Mouse (Mus musculus) natural killer cell, adult 2 months (primary cell): ENCODE results near the gene Aff3.

ENCODE experiments used
- DNase-seq, 2 experiments: peaks; one replicate each; pipeline ENCODE4 v3.0.0; 2022; ENCODE audit warnings: low spot score in 2 of 2

The Aff3 gene

DNA sequence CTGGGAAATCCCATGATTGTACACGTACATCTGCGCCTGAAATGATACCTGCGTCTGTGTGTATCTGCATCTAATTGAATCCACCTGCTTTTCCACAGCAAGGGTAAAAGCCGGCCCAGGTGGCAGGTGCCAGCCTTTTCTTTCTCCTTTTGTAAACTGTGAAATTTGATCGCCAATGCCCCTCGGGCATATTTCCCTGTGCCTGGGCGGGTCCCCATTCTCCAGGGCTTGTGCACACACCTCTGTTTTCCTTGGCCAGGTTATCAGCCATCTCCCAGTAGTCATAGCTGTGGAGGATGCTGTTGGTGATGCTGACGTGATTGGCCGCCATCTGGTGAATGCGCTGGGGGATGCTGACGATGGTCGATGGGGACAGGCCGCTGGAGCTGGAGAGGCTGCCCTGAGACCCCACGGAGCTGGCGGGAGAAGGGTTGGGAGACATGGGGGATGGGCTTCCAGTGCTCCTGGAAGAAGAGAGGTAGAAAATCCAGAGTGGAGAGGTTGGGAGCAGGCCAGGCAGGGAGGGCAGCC is 483.7 kb downstream of the Aff3 start:
- no peak for DNase-seq

DNA sequence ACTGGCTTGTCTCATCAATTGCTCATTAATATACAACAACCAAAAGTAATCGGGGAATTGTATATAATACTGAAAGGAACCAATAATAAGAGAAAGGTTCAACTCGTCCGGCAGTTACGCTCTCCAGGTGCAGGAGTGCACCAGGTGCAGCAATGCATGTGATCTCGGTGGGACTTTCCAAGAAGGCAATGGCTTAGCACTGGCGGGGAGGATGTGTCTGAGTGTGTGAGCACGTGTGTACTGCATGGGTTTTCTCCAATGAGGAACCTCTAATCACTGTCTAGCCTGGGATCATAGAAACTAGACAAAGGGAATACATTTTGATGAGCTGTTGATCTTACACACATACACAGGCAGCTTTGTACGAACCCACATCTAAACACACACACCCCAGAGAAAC is 485.8 kb downstream of the Aff3 start:
- DNase-seq: no peak

DNA sequence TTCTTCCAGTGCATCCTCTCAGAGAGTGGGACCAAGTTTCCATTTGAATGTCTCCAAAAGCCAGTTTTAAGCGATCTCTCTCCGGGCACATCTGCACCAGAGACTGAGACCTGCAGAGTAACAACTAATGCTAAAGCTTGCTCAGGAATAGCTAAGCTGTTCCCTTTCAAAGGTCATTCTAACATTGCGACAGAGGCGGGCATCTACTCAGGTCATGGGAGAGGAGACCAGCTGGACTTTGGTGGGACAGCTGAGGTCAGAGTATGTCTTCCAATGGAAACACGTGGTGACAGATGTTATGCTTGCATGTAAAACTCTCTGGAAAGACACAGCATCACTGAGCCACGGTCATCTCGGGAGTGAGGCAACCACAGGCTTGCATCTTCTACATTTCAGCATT is 488.7 kb downstream of the Aff3 start:
- DNase-seq: no peak

DNA sequence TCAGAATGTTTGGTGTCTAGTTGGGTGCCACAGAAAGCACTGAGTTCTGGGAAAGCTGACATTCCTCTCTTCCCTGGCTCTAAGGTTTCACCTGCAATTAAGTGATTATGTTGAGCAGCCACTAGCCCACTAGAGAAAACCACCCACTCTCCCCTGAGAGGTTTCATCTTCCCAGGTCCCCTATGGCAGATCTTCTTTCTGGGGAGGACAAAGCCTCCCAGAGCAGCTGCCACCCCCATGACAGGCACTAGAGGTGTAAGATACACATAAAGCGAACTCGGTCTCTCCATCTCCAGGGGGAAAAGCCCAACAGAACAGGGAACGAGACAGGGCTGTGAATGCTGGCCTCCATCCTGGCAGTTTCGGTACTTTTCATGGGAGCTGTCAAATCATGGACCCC is 492.9 kb downstream of the Aff3 start:
- DNase-seq: no peak

DNA sequence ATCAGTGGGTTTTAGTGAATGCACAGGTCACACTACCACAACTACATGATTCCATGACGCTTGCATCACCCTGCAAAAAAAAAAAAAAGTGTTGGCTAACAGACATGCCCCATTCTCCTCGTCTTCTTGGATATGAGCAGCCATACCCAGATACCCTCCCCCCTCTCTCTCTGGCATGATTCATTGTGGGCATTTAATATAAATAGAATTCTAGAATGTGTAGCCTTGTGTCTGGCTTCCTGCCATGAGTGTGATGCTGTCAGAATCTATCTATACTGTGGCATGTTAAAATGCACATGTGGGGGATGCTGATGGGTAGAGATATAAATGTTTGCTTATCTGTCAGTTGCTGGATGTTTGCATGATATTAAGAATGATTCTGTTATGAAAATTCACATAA is 499.1 kb downstream of the Aff3 start:
- DNase-seq: no peak

DNA sequence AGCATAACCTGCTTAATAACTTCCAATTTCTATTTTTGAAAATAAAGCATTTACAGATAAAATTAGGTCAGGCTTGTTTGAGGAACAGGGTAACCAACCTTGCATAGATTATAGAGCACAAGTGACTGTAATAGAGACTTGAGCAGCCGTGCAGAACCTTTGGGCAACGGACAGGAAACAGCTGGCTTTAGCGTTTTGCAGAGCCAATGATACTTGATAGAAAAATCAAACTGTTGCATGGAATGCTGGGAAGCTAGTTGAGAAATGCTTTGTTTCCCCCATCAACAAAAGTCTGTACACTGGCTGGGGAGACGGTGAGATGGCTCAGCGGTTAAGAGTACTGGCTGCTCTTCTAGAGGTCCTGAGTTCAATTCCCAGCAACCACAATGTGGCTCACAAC is 514.7 kb downstream of the Aff3 start:
- no peak for DNase-seq

DNA sequence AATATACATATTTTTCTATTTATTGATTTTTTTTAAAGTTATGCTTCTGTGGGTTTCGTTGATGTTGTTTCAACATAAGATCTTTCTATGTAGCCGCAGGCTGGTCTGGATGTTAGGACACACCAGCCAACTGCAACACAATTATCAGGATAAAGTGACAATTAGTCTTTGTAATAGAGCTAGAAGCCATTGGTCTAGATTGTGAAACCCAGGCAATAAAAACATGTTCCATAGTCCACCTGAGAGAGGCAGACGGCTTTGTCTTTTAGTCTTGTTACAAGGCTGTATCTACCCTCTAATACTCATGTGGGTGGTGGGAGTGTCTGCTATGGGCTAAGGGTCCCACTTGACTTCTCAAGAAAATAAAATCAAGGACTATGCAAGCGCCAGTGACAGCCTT is 518.7 kb downstream of the Aff3 start:
- no peak for DNase-seq

DNA sequence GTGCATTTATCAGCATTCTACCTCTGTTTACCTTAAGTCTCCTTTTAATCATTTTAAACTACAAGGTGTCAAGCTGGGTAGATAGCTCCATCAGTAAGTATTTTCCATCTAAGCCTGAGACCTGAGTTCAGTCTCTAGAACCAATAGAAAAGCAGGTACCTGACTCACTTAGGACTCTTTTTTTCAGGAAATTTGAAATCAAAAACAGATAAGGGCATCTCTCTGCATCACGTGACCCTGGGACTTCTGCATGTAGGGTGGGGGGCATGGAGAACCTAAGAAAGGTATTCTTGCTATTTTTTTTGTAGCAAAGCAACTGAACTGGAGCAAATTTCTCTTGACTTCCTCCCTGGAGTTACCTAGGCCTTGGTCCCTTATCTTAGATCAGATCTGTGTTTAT is 523.4 kb downstream of the Aff3 start:
- no peak for DNase-seq

DNA sequence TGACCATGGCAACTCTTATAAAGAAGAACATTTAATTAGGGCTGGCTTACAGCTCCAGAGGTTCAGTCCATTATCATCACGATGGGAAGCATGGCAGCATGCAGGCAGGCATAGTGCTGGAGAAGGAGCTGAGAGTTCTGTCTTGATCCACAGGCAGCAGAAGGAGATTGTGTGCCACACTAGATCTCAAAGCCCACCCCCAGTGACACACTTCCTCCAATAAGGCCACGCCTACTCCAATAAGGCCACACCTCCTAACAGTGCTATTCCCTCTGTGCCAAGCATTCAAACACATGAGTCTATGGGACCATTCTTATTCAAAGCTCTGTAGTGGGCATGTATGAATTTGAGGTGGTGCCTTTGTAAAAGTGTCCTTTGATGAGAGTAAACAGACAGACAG is 523.8 kb downstream of the Aff3 start:
- DNase-seq: no peak

DNA sequence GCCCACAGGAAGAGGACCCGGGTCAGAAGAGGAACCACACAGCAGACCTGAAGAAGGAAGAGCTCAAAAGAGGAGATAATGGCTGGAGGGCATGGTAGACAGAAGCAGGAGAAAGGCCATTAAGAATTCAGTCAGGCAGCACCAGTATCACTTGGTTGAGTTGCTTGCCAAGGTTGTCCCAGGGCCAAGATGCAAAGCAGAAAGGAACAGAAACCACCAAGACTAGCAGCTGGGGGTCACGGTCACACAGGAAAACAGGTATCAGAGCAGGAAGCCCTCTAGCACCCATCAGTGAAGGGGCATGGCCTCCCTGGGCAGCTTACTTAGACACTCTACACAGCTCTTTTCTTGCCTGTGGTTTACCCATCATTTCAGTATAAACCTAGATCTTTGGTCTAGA is 525.4 kb downstream of the Aff3 start:
- DNase-seq: peak in 1 of 2 experiments; percentile 32

DNA sequence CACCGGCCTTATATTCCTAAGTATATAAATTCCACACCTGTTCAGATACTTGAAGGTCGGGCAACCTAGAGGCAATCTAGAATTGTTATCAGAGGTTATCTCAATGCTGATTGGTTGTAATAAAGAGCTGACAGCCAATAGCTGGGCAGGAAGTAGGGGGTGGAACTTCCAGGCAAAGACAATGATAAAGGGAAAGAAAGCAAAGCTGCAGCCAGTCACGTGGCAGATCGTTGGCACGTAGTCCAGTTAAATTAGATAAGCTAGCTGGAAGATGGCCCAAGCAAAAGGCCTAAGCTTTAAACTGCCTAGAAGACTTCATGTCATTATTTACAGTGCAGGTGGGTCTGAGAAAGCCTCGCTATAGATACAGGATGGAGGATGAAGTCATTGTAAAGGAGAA is 531.8 kb downstream of the Aff3 start:
- no peak for DNase-seq

DNA sequence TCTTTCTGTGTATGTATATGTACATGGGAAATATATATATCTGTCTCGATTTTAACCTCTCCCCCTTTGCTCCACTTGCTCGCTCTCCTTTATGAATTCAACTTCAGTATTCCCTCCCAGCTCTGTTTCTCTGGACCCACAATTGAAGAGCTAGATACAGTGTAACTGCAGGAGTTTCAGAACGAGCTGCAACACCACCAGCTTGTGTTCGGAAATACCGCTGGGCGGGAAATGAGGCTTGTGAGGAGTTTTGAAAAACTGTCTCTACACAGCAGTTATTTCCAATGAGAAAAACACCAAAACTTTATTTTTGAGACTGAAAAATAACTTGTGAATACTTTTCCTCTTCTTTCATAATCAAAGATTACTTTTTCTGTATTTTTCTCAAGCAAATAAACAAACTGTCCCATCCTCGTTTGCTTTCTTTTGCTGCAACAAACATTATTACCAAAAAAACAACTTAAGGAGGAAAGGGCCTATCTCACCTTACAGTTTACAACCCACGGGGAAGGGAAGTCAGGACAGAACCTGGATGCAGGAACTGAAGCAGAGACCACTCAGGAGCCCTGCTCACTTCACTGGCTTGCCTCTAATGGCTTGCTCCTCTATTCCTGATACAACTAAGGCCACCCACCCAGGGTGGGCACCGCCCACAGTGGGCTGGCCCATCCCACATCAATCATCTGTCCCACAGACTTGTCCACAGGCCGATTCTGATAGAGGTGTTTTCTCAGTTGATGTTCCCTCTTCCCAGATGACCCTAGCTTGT is 533.9 kb downstream of the Aff3 start:
- no peak for DNase-seq

DNA sequence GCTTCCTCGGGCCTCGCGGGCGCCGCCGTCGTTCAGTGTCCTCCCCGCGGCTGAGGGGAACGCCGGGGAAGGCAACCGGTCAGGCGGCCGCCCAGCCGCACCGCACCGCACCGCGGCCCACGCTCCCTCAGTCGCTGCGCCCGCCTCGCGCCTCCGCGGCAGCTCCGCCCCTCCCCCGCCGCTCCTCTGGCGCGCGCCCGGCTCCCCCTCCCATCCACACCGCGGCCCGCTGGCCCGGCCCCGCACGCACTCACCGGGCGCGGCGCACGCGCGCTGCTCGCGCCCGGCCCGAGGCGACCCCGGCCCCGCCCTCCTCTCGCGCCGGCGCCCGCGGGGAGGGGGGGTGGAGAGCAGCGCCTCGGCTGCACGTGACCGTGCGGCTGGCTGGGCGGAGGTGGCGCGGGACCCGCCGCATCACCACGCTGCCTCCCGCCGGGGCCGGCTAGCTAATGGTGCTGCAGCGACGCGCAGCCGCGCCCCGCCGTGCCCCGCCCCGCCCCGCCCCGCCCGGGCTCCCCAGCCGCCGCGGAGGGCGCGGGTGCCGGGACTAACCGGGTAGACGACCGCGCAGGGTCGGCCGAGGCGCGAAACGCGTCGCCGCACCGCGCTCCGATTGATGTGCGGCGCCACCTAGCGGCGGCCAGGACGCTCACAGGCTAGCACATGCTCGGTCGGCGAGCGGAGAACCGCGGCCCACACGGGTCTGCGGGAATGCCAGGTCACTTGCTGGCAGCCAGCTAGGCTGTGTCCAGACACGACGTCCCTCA is 535.1 kb downstream of the Aff3 start, which contains the start of gene Rev1:
Rev1 (minus strand) TSS at position 301 of the 767 bp plus-strand sequence.
- peak; percentile 76 to 88 for DNase-seq

DNA sequence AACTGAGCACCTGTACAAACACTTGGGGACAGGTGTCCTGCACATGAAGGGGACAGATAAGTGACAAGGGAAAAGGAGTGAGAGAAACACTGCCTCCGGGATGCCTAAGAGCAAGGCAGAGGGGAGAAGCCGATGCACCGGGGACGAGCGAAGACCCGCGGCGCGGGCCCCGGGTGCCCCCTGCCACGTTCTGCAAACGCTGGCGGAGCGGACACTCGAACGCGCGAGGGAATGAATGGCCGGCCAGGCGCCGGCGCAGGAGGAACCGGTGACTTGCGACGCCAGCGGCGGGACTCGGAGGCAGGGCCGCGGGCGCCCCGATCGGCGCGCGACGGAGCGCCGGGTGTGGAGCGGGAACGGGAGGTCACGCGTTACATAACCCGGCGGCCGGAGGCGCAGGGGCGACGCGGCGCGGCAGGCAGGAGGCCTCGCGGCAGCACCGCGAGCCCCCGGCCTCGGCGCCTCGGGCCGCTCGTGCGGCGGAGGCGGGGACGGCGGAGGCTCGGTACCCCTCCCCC is 535.8 kb downstream of the Aff3 start:
- DNase-seq: peak; percentile 22 to 29
